Mouse (Mus musculus) E14TG2a.4 (cell line): ENCODE measurements at regions not wholly inside any gene's neighbourhood (a gene's known extent, or its start where the extent isn't known, plus 50 kb on each side); places are given as distances from the start of the nearest gene placed in this dataset.

Experiments
- CTCF ChIP-seq: conservative IDR thresholded peaks from 2 replicates; pipeline ENCODE4 v1.5.1; 2014; ENCODE audit warnings: low read length
- NANOG ChIP-seq: IDR thresholded peaks from 2 replicates; pipeline ENCODE4 v1.6.1; 2014; ENCODE audit warnings: borderline replicate concordance, low read length, mixed read lengths
- POU5F1 ChIP-seq: IDR thresholded peaks from 2 replicates; pipeline ENCODE4 v1.6.1; 2014; ENCODE audit warnings: low read length, borderline replicate concordance

DNA sequence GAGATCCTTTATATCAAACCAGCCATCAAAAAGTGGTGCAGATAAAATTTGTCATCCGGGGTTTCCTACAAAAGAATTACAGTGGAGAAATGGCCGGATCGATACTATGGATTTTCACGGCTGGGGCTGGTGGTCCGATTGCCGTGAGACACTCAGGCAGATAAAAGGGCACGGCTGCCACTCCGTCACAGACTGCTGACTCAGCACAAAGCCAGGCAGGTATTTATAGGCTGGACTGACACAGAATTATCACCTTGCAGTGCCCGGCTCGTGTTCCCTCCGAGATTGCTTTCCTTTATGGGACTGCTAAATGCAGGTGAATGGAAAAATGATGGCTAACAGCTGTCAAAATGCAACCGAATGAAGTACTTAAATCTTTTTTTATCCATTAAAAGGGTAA is 199.5 kb upstream of the Zfp64 start:
- TF ChIP-seq CTCF = no peak
- no peak for TF ChIP-seq NANOG
- no peak for TF ChIP-seq POU5F1
